Mouse (Mus musculus) myocyte (in vitro differentiated cells): ENCODE data around the gene Slc15a2. TPM values are rescaled to one million over a fixed set of nuclear protein-coding genes. Genes with fewer than 3 reads are reported as not detected.

ENCODE experiments used
- H3K27me3 ChIP-seq: one replicate; pipeline ENCODE4 v1.6.1; 2011; ENCODE audit not compliant: control insufficient read depth, insufficient read depth, insufficient read length
- H3K36me3 ChIP-seq: one replicate; pipeline ENCODE4 v1.6.1; 2011; ENCODE audit not compliant: control insufficient read depth, insufficient read depth
- H3K4me2 ChIP-seq: one replicate; pipeline ENCODE4 v1.6.1; 2011; ENCODE audit warnings: low read depth, control low read depth
- H3K4me3 ChIP-seq: one replicate; pipeline ENCODE4 v1.5.1; 2011; ENCODE audit warnings: mild to moderate bottlenecking, control low read depth, moderate library complexity
- H3K79me2 ChIP-seq: one replicate; pipeline ENCODE4 v1.6.1; 2011; ENCODE audit not compliant: control insufficient read depth, insufficient read depth
- H3ac ChIP-seq: one replicate; pipeline ENCODE4 v1.6.1; 2011; ENCODE audit not compliant: control insufficient read depth, insufficient read length
- CEBPB ChIP-seq: IDR thresholded peaks from 2 replicates; pipeline ENCODE4 v1.6.1; 2011; ENCODE audit warnings: mild to moderate bottlenecking, moderate library complexity; ENCODE audit not compliant: poor library complexity, insufficient read depth, severe bottlenecking
- E2F4 ChIP-seq: IDR thresholded peaks from one replicate; pipeline ENCODE4 v1.6.1; 2011; ENCODE audit warnings: mild to moderate bottlenecking, control low read depth, moderate library complexity; ENCODE audit not compliant: insufficient read depth
- MAX ChIP-seq: IDR thresholded peaks from one replicate; pipeline ENCODE4 v1.6.1; 2011; ENCODE audit warnings: low read depth, mild to moderate bottlenecking, control low read depth
- MYOD1 ChIP-seq, 3 experiments: IDR thresholded peaks; one replicate each; pipeline ENCODE4 v1.6.1; 2011; ENCODE audit warnings: control low read depth in 2 of 3, low read depth in 2 of 3, mild to moderate bottlenecking in 2 of 3, moderate library complexity in 1 of 3; ENCODE audit not compliant: insufficient read length in 2 of 3, control insufficient read depth in 1 of 3
- MYOG ChIP-seq, 3 experiments: IDR thresholded peaks; one replicate each; pipeline ENCODE4 v1.6.1; 2011; ENCODE audit warnings: control low read depth in 2 of 3, low read depth in 2 of 3, mild to moderate bottlenecking in 2 of 3; ENCODE audit not compliant: insufficient read length in 2 of 3, control insufficient read depth in 1 of 3, insufficient read depth in 1 of 3
- POLR2A ChIP-seq: IDR thresholded peaks from one replicate; pipeline ENCODE4 v1.6.1; 2011; ENCODE audit warnings: low read depth, mild to moderate bottlenecking, control low read depth, moderate library complexity; ENCODE audit not compliant: insufficient read length
- POLR2AphosphoS2 ChIP-seq: IDR thresholded peaks from one replicate; pipeline ENCODE4 v1.6.1; 2011; ENCODE audit warnings: low read depth, control low read depth; ENCODE audit not compliant: insufficient read length
- REST ChIP-seq: IDR thresholded peaks from one replicate; pipeline ENCODE4 v1.6.1; 2011; ENCODE audit warnings: mild to moderate bottlenecking, control low read depth, moderate library complexity; ENCODE audit not compliant: insufficient read depth, insufficient read length
- SRF ChIP-seq: IDR thresholded peaks from one replicate; pipeline ENCODE4 v1.6.1; 2011; ENCODE audit warnings: low read depth; ENCODE audit not compliant: control insufficient read depth, insufficient read length
- TCF12 ChIP-seq: IDR thresholded peaks from one replicate; pipeline ENCODE4 v1.6.1; 2011; ENCODE audit warnings: mild to moderate bottlenecking, control low read depth; ENCODE audit not compliant: poor library complexity, insufficient read depth, severe bottlenecking
- TCF3 ChIP-seq: IDR thresholded peaks from one replicate; pipeline ENCODE4 v1.6.1; 2011; ENCODE audit warnings: low read depth, control low read depth; ENCODE audit not compliant: insufficient read length
- USF1 ChIP-seq: IDR thresholded peaks from one replicate; pipeline ENCODE4 v1.6.1; 2011; ENCODE audit warnings: low read depth, mild to moderate bottlenecking, control low read depth, moderate library complexity
- polyA plus RNA-seq: library from polyadenylated mRNA; unstranded; fragments of >200 nt; fragmentation: generic; extraction: Trizol; gene quantifications from one replicate; pipeline ENCODE4 v1.2.1, GENCODE M21; 2012; ENCODE audit warnings: missing spikeins

Gene Slc15a2
- polyA plus RNA-seq, 1 experiment = not detected

GRCm38 (mm10) chr16:36808616-36809015, 23.9 kb upstream of the Slc15a2 start:
- Histone ChIP-seq H3K4me2 (no peak overlapping the region), H3K27me3 (no peaks in the 10 kb centered on the region), H3K79me2 (no peaks in the 10 kb centered on the region), H3K36me3 (no peaks in the 10 kb centered on the region), H3K4me3 (no peak overlapping the region), H3ac (no peak overlapping the region)
- TF ChIP-seq REST = no peak
- no peak for TF ChIP-seq MYOD1 (IDR thresholded peaks at IDR 0.05; ENCODE audit: control insufficient read depth in 1 of 3, insufficient read length in 2 of 3, low read depth in 2 of 3)
- no peak for TF ChIP-seq USF1
- TF ChIP-seq MAX = no peak
- no peak for TF ChIP-seq MYOG (IDR thresholded peaks at IDR 0.05; ENCODE audit: control insufficient read depth in 1 of 3, insufficient read depth in 1 of 3, insufficient read length in 2 of 3, low read depth in 2 of 3)
- no peak for TF ChIP-seq POLR2A
- no peak for TF ChIP-seq TCF12
- no peak for TF ChIP-seq CEBPB
- TF ChIP-seq E2F4 = no peak
- no peak for TF ChIP-seq SRF
- no peak for TF ChIP-seq TCF3
- TF ChIP-seq POLR2AphosphoS2 = no peak

DNA sequence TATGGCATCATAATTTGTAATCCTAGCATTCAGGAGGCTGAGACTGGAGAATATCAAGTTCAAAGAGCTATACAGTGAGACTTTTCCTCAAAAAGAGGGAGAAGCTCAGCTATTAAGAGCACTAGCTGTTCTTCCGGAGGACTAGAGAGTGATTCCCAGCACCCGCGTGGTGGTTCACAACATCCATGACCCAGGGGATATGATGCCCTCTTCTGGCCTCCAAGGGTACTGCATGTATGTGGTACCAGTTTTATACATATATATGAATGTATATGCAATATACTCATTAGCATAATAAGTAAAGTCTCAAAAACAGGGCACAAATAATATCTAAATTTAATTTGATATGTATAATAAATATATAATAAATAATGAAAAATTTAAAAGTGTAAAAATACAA, 17.6 kb upstream of the Slc15a2 start:
- Histone ChIP-seq H3K27me3 (no peaks in the 10 kb centered on the region), H3K4me3 (no peak overlapping the region)

DNA sequence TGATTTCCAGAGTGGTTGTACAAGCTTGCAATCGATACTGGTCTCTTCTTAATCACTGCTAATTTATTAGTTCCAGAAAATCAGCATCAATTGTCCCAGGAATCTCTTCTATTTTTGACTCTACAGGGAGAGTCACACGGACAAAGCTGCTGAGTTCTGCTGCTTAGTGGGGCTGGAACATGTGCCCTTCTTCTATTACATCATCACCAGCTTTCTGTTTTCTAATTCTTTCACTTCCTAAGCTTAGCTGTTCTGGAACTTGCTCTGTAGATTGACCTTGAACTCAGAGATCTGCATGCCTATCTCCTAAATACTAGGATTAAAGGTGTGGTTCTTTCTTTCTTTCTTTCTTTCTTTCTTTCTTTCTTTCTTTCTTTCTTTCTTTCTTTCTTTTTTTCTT, 13.6 kb upstream of the Slc15a2 start:
- Histone ChIP-seq H3K27me3 (no peaks in the 10 kb centered on the region), H3K4me2 (no peak overlapping the region), H3K36me3 (no peaks in the 10 kb centered on the region), H3ac (no peak overlapping the region), H3K4me3 (no peak overlapping the region), H3K79me2 (no peaks in the 10 kb centered on the region)
- TF ChIP-seq E2F4 (no peak), MYOD1 (IDR thresholded peaks at IDR 0.05; ENCODE audit: control insufficient read depth in 1 of 3, insufficient read length in 2 of 3, low read depth in 2 of 3) (no peak), SRF (no peak), POLR2A (no peak), POLR2AphosphoS2 (no peak), CEBPB (no peak), USF1 (no peak)

More for the DNA sequence above, 17.6 kb upstream of the Slc15a2 start:
- Histone ChIP-seq H3ac (no peak overlapping the region), H3K79me2 (no peaks in the 10 kb centered on the region), H3K4me2 (no peak overlapping the region), H3K36me3 (no peaks in the 10 kb centered on the region)
- TF ChIP-seq CEBPB = no peak
- TF ChIP-seq USF1 = no peak
- TF ChIP-seq MYOD1 (IDR thresholded peaks at IDR 0.05; ENCODE audit: control insufficient read depth in 1 of 3, insufficient read length in 2 of 3, low read depth in 2 of 3) = no peak
- TF ChIP-seq SRF = no peak
- no peak for TF ChIP-seq TCF12
- no peak for TF ChIP-seq POLR2A
- TF ChIP-seq TCF3 = no peak
- TF ChIP-seq E2F4 = no peak
- TF ChIP-seq MYOG (IDR thresholded peaks at IDR 0.05; ENCODE audit: control insufficient read depth in 1 of 3, insufficient read depth in 1 of 3, insufficient read length in 2 of 3, low read depth in 2 of 3) = no peak
- TF ChIP-seq POLR2AphosphoS2 = no peak
- TF ChIP-seq MAX = no peak
- TF ChIP-seq REST = no peak

- H3K79me2 ChIP-seq = no peaks in the 10 kb centered on the region
- TF ChIP-seq MYOD1 (IDR thresholded peaks at IDR 0.05; ENCODE audit: control insufficient read depth in 1 of 3, insufficient read length in 2 of 3, low read depth in 2 of 3) (no peak), CEBPB (no peak)
Measured at GRCm38 (mm10) chr16:36794976-36795375, 10.2 kb upstream of the Slc15a2 start.

GRCm38 (mm10) chr16:36790166-36790565, 5.4 kb upstream of the Slc15a2 start:
- Histone ChIP-seq H3ac (no peak overlapping the region), H3K4me3 (no peak overlapping the region), H3K36me3 (no peaks in the 10 kb centered on the region), H3K4me2 (no peak overlapping the region), H3K27me3 (no peaks in the 10 kb centered on the region), H3K79me2 (no peaks in the 10 kb centered on the region)
- TF ChIP-seq POLR2A = no peak
- TF ChIP-seq TCF12 = no peak
- no peak for TF ChIP-seq CEBPB
- no peak for TF ChIP-seq MAX
- no peak for TF ChIP-seq POLR2AphosphoS2
- no peak for TF ChIP-seq MYOD1 (IDR thresholded peaks at IDR 0.05; ENCODE audit: control insufficient read depth in 1 of 3, insufficient read length in 2 of 3, low read depth in 2 of 3)
- TF ChIP-seq USF1 = no peak

More at GRCm38 (mm10) chr16:36794976-36795375, 10.2 kb upstream of the Slc15a2 start:
- H3K27me3 ChIP-seq = no peaks in the 10 kb centered on the region
- H3K4me3 ChIP-seq = no peak overlapping the region
- H3K4me2 ChIP-seq = no peak overlapping the region
- H3ac ChIP-seq = no peak overlapping the region
- H3K36me3 ChIP-seq = no peaks in the 10 kb centered on the region
